Mouse (Mus musculus): ENCODE data around the gene Igfbp6.
"Not testable (repeated sequence)": the region's sequence is repeated elsewhere in the genome, so short reads cannot be mapped to it uniquely, and the experiment has no call there.

DNA sequence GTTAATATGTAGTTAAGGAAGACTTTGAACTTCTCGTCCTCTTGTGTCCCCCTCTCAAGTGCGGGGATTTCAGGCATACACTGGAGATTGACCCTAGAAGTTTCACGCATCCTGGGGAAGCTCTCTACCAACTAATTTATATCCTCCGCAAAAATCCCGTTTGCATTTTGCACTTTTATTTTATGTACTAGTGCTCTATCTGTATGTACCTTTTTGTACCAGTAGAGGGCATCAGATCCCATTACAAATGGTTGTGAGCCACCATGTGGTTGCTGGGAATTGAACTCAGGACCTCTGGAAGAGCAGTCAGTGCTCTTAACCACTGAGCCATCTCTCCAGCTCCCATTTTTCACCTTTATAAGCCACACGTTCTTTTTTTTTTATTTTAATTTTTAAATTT lies 10.8 kb downstream of the Igfbp6 start:
- TF ChIP-seq POLR2A (IDR thresholded peaks at IDR 0.05; ENCODE audit: low read depth, low read length); CTCF (IDR thresholded peaks at IDR 0.05; ENCODE audit: extremely low read depth, insufficient read depth, insufficient read length, insufficient replicate concordance): not testable (repeated sequence)
